Comparison of ENCODE assay signal across 11 mouse cellular contexts in genomic region chr7:107568971-107569370, GRCm38 (mm10). TPM values are rescaled to one million over a fixed set of nuclear protein-coding genes. Genes with fewer than 3 reads are reported as not detected.
DNase-seq lines count a peak whose midpoint lies in the region; ATAC-seq and TF ChIP-seq lines count a peak whose summit lies in the region.
"Had no signal": no experiment of that assay in that cellular context is flagged by ENCODE, and none has a peak within 500 bp of the region (broad histone marks: within the 10 kb centered on the region; RNA-seq: fewer than 3 reads in every experiment).

No protein-coding gene starts in this region.

- no peaks in the 10 kb centered on the region for H3K79me2 ChIP-seq in liver, adult 2 months (ENCODE audit: control insufficient read depth, insufficient read depth, low read length)

- no peaks in the 10 kb centered on the region for H3K27me3 ChIP-seq in liver, adult 2 months (ENCODE audit: control insufficient read depth, insufficient read depth, low read length)
- no peaks in the 10 kb centered on the region for H3K27me3 ChIP-seq in embryonic facial prominence, embryonic 13.5 days
- no peaks in the 10 kb centered on the region for H3K27me3 ChIP-seq in liver, embryonic 11.5 days (replicated peaks; ENCODE audit: control insufficient read depth, insufficient read depth, low read length)

- peak overlapping the region; percentile 0 for H3K9ac ChIP-seq in liver, adult 2 months (ENCODE audit: low read depth, low read length)
- H3K9ac ChIP-seq in embryonic facial prominence, embryonic 13.5 days: peak overlapping the region; percentile 45; the same call in 1 of the 2 replicates
- H3K9ac ChIP-seq in liver, embryonic 11.5 days (ENCODE audit: low read depth, low read length): no peak overlapping the region

- ATAC-seq in embryonic facial prominence, embryonic 13.5 days (ENCODE audit: insufficient number of reproducible peaks, insufficient read depth, low FRiP score, low TSS enrichment, low read depth): no peak
- no peak for ATAC-seq in liver, embryonic 11.5 days (replicated peaks; ENCODE audit: low FRiP score)

- peak overlapping the region; percentile 23; the same call in 1 of the 2 replicates for H3K4me3 ChIP-seq in liver, adult 2 months (ENCODE audit: insufficient read depth, low read depth, low read length)
- H3K4me3 ChIP-seq in embryonic facial prominence, embryonic 13.5 days: peak overlapping the region; percentile 57
- no peak overlapping the region for H3K4me3 ChIP-seq in liver, embryonic 11.5 days (ENCODE audit: low read depth, low read length)

- no peaks in the 10 kb centered on the region; the same call in 1 of the 2 replicates for H3K9me3 ChIP-seq in embryonic facial prominence, embryonic 13.5 days
- H3K9me3 ChIP-seq in liver, embryonic 11.5 days (ENCODE audit: control insufficient read depth, low read length): no peaks in the 10 kb centered on the region

- no peak for TF ChIP-seq POLR2A in liver, adult 2 months (IDR thresholded peaks at IDR 0.05; ENCODE audit: extremely low read depth, insufficient read depth, low read length)

- H3K4me1 ChIP-seq in liver, adult 2 months (ENCODE audit: control insufficient read depth, insufficient read depth, low read length): no peaks in the 10 kb centered on the region
- H3K4me1 ChIP-seq in embryonic facial prominence, embryonic 13.5 days: peaks cover 16% of the 10 kb centered on the region
- no peaks in the 10 kb centered on the region for H3K4me1 ChIP-seq in liver, embryonic 11.5 days (replicated peaks; ENCODE audit: control insufficient read depth, insufficient read depth, low read length)

- TF ChIP-seq CTCF in liver, adult 2 months (IDR thresholded peaks at IDR 0.05; ENCODE audit: low read depth, low read length): peak; percentile 15; the same call in 1 of the 2 replicates

- 28% methylated on average over 4 of the region's 4 CpGs for WGBS in liver, adult 2 months
- WGBS in embryonic facial prominence, embryonic 13.5 days: 52% methylated on average over 4 of the region's 4 CpGs
- WGBS in liver, embryonic 11.5 days: 59% methylated on average over 4 of the region's 4 CpGs

- H3K36me3 ChIP-seq in liver, adult 2 months (ENCODE audit: control insufficient read depth, insufficient read depth, low read length): peaks cover 14% of the 10 kb centered on the region
- peaks cover 32% of the 10 kb centered on the region for H3K36me3 ChIP-seq in embryonic facial prominence, embryonic 13.5 days
- H3K36me3 ChIP-seq in liver, embryonic 11.5 days (ENCODE audit: control insufficient read depth, insufficient read depth, low read length): no peaks in the 10 kb centered on the region

- H3K27ac ChIP-seq in liver, adult 2 months (replicated peaks; ENCODE audit: insufficient read depth, low read depth, low read length): peak overlapping the region; percentile 33
- H3K27ac ChIP-seq in embryonic facial prominence, embryonic 13.5 days: no peak overlapping the region
- H3K27ac ChIP-seq in liver, embryonic 11.5 days (ENCODE audit: low read depth, low read length): no peak overlapping the region

- DNase-seq in cerebellum, adult 11-12 months: peak; percentile 12
- no peak for DNase-seq in cerebellum, adult 9-10 months
- peak; percentile 84 for DNase-seq in liver, adult 2 months (ENCODE audit: extremely low read depth, low read depth, low spot score)
- DNase-seq in liver: no peak
- DNase-seq in liver, embryonic 11.5 days (ENCODE audit: low spot score): no peak
- DNase-seq in testis, postnatal 14 days (ENCODE audit: low spot score): no peak
- DNase-seq in frontal cortex, postnatal 10 days (ENCODE audit: low spot score in 2 of 2): no peak
- DNase-seq: spleen, adult 18-20 months had no signal

- peak overlapping the region; percentile 69 for H3K4me2 ChIP-seq in embryonic facial prominence, embryonic 13.5 days
- 0 out of 2 replicates have a peak overlapping the region, but pooled peaks have one; percentile 18 for H3K4me2 ChIP-seq in liver, embryonic 11.5 days

RNA-seq across cellular contexts. Expression of gene Olfml1, which starts 1.7 kb away (rescaled TPM):
- total RNA-seq in liver, adult 2 months (2014; rRNA removed): 9.6 and 13.5 TPM in 2 replicates
- polyA plus RNA-seq in liver, adult 2 months (2012; rRNA removed): 5.4 and 8.9 TPM in 2 replicates
- 42.8 and 43.3 TPM in 2 replicates for polyA plus RNA-seq in embryonic facial prominence, embryonic 13.5 days (2015; fragmentation: Nextera tagmentation; extraction: Ambion mirVana)
- polyA plus RNA-seq in liver, embryonic 11.5 days (2014; fragmentation: Nextera tagmentation; extraction: Ambion mirVana): 5.0 and 5.5 TPM in 2 replicates

RNA-seq across cellular contexts. Expression of gene Ppfibp2, which starts 26.0 kb away (rescaled TPM):
- total RNA-seq in liver, adult 2 months (2014; rRNA removed): 20.9 and 24.8 TPM in 2 replicates
- polyA plus RNA-seq in liver, adult 2 months (2012; rRNA removed): 9.6 and 9.9 TPM in 2 replicates
- polyA plus RNA-seq in embryonic facial prominence, embryonic 13.5 days (2015; fragmentation: Nextera tagmentation; extraction: Ambion mirVana): 11.5 and 13.8 TPM in 2 replicates
- polyA plus RNA-seq in liver, embryonic 11.5 days (2014; fragmentation: Nextera tagmentation; extraction: Ambion mirVana): 8.8 and 9.1 TPM in 2 replicates

RNA-seq across cellular contexts. Expression of gene 5330417H12Rik, which starts 56.0 kb away (rescaled TPM):
- not detected in 2 replicates for total RNA-seq in liver, adult 2 months (2014; rRNA removed)
- not detected in 2 replicates for polyA plus RNA-seq in liver, adult 2 months (2012; rRNA removed)
- polyA plus RNA-seq in embryonic facial prominence, embryonic 13.5 days (2015; fragmentation: Nextera tagmentation; extraction: Ambion mirVana): not detected in 2 replicates
- polyA plus RNA-seq in liver, embryonic 11.5 days (2014; fragmentation: Nextera tagmentation; extraction: Ambion mirVana): 0.19 TPM in 1 of 2 replicates, not detected in the other
- total RNA-seq: gastrocnemius, adult 8-10 months; left cerebral cortex, adult 18-20 months had no signal

Comparison
In these comparisons a context has a peak if more than half of its experiments do, and no peak if none do; other contexts are left out.
1. DNase-seq: peak in cerebellum, adult 11-12 months (single experiment) and liver, adult 2 months (single experiment); none in cerebellum, adult 9-10 months (single experiment), liver (single experiment), liver, embryonic 11.5 days (single experiment), testis, postnatal 14 days (single experiment) and frontal cortex, postnatal 10 days (0 of 2).